Mouse (Mus musculus) adrenal gland, postnatal 10 days (tissue): ENCODE data around the gene Rnaset2b. TPM values are rescaled to one million over a fixed set of nuclear protein-coding genes. Genes with fewer than 3 reads are reported as not detected.
"Not testable (repeated sequence)": the region's sequence is repeated elsewhere in the genome, so short reads cannot be mapped to it uniquely, and the experiment has no call there.

Source experiments
- DNase-seq: peaks from one replicate; pipeline ENCODE4 v3.0.0; 2021; ENCODE audit warnings: mixed read lengths
- long read RNA-seq, 2 experiments: library from polyadenylated mRNA; stranded (forward); transcript quantifications; one replicate each; pipeline ENCODE4 v2.0.0; 2021
- total RNA-seq, 2 experiments: library from RNA; stranded (reverse); gene quantifications; 2 replicates each; pipeline ENCODE4 v1.2.3; 2021

Rnaset2b gene
- 100 to 1,000 TPM; 295 to 316 TPM for total RNA-seq
- long read RNA-seq, experiment 1, transcript Rnaset2b-201 (9 exons, 1,783 nt) = major isoform, 146 of 208 reads
- long read RNA-seq, experiment 1, partial matches to known transcripts = 62 of 208 reads
- long read RNA-seq, experiment 1, other reads (novel, unspliced or antisense) = 0 of 208 reads
- long read RNA-seq, experiment 2, transcript Rnaset2b-201 (9 exons, 1,783 nt) = major isoform, 74 of 90 reads
- long read RNA-seq, experiment 2, partial matches to known transcripts = 14 of 90 reads
- long read RNA-seq, experiment 2, other reads (novel, unspliced or antisense) = 1 of 90 reads

GRCm38 (mm10) chr17:6970334-6970733 lies at the start of gene Rnaset2b:
Gene Rnaset2b (plus strand): TSS chr17:6970634.
- not testable (repeated sequence) for DNase-seq

GRCm38 (mm10) chr17:6931625-6932024 lies 38.8 kb upstream of the Rnaset2b start:
- DNase-seq = not testable (repeated sequence)

- DNase-seq = not testable (repeated sequence)
Observed at GRCm38 (mm10) chr17:6942560-6942959, 27.9 kb upstream of the Rnaset2b start.

- DNase-seq = not testable (repeated sequence)
Observed at GRCm38 (mm10) chr17:6947637-6947983, 22.8 kb upstream of the Rnaset2b start.

GRCm38 (mm10) chr17:6947984-6948768 lies 22.3 kb upstream of the Rnaset2b start, which contains the start of gene Rsph3b:
Gene Rsph3b (minus strand): TSS chr17:6948682.
- peak; percentile 91 for DNase-seq

GRCm38 (mm10) chr17:6948769-6949228 lies 21.6 kb upstream of the Rnaset2b start:
- DNase-seq = not testable (repeated sequence)

- DNase-seq = not testable (repeated sequence)
Observed at GRCm38 (mm10) chr17:6958881-6959280, 11.6 kb upstream of the Rnaset2b start.

GRCm38 (mm10) chr17:6959543-6960259 lies 10.7 kb upstream of the Rnaset2b start:
- DNase-seq = not testable (repeated sequence)

GRCm38 (mm10) chr17:6960349-6960748 lies 10.1 kb upstream of the Rnaset2b start:
- not testable (repeated sequence) for DNase-seq

GRCm38 (mm10) chr17:6960776-6961175 lies 9.7 kb upstream of the Rnaset2b start, which contains the start of gene Tagap1:
Gene Tagap1 (minus strand): TSS chr17:6961156.
- DNase-seq = peak; percentile 51

GRCm38 (mm10) chr17:6961181-6962000 lies 9.0 kb upstream of the Rnaset2b start:
- not testable (repeated sequence) for DNase-seq

- DNase-seq = not testable (repeated sequence)
Observed at GRCm38 (mm10) chr17:6962339-6962738, 8.1 kb upstream of the Rnaset2b start.

GRCm38 (mm10) chr17:6962936-6963335 lies 7.5 kb upstream of the Rnaset2b start:
- DNase-seq = not testable (repeated sequence)

GRCm38 (mm10) chr17:6965364-6965763 lies 5.1 kb upstream of the Rnaset2b start:
- not testable (repeated sequence) for DNase-seq

GRCm38 (mm10) chr17:6967673-6968072 lies 2.8 kb upstream of the Rnaset2b start:
- DNase-seq = not testable (repeated sequence)

- not testable (repeated sequence) for DNase-seq
Observed at GRCm38 (mm10) chr17:6971238-6971637, 804 bp downstream of the Rnaset2b start.

GRCm38 (mm10) chr17:6972836-6973396 lies 2.5 kb downstream of the Rnaset2b start:
- not testable (repeated sequence) for DNase-seq

GRCm38 (mm10) chr17:6974985-6975384 lies 4.6 kb downstream of the Rnaset2b start:
- not testable (repeated sequence) for DNase-seq

- DNase-seq = peak; percentile 78
Observed at GRCm38 (mm10) chr17:6978287-6979248, 8.1 kb downstream of the Rnaset2b start, which contains the start of gene Gm49721. Gene Gm49721 (plus strand): TSS chr17:6978904.

- DNase-seq = not testable (repeated sequence)
Observed at GRCm38 (mm10) chr17:6979380-6979779, 8.9 kb downstream of the Rnaset2b start.
